Mouse (Mus musculus) cerebellum, adult 2 months (tissue): ENCODE results near the gene Apol7a. TPM values are rescaled to one million over a fixed set of nuclear protein-coding genes. Genes with fewer than 3 reads are reported as not detected.
"Not testable (repeated sequence)": the region's sequence is repeated elsewhere in the genome, so short reads cannot be mapped to it uniquely, and the experiment has no call there.

ENCODE experiments used
- DNase-seq, 2 experiments: peaks; one replicate each; pipeline ENCODE4 v3.0.0; 2021
- H3K27ac ChIP-seq: fragments of 200-500 bp; 2 replicates; pipeline ENCODE4 v1.5.1; 2012; ENCODE audit warnings: low read length, control low read depth, inconsistent platforms; ENCODE audit not compliant: insufficient read depth
- H3K27me3 ChIP-seq: fragments of 200-500 bp; 2 replicates; pipeline ENCODE4 v1.6.1; 2012; ENCODE audit warnings: inconsistent platforms, mild to moderate bottlenecking, low read length, moderate library complexity; ENCODE audit not compliant: control insufficient read depth, insufficient read depth
- H3K4me1 ChIP-seq: fragments of 200-500 bp; 2 replicates; pipeline ENCODE4 v1.6.1; 2011; ENCODE audit warnings: low read length; ENCODE audit not compliant: control insufficient read depth, insufficient read depth
- H3K4me3 ChIP-seq: fragments of 200-500 bp; replicated peaks from 2 replicates; pipeline ENCODE3; 2011; ENCODE audit warnings: mild to moderate bottlenecking, low read depth, low read length, control low read depth; ENCODE audit not compliant: insufficient read depth
- CTCF ChIP-seq: fragments of 200-500 bp; IDR thresholded peaks from 2 replicates; pipeline ENCODE4 v1.5.1; 2011; ENCODE audit warnings: low read depth, mild to moderate bottlenecking, control low read depth, low read length, moderate library complexity, borderline replicate concordance; ENCODE audit not compliant: insufficient read depth
- WGBS: fragments of 180-500 bp; shearing (Covaris S2); methylation state at CpG from one replicate; pipeline ENCODE4 v1.1.7; 2018; 5-methylcytosine and 5-hydroxymethylcytosine counted together
- polyA plus RNA-seq: library from polyadenylated mRNA; depleted of rRNA; stranded (reverse); fragments of >200 nt; gene quantifications from 2 replicates; pipeline ENCODE4 v1.2.3, GENCODE M21; 2012; rRNA removed

Apol7a gene
- polyA plus RNA-seq: 0.06 and 0.07 TPM in 2 replicates

GRCm38 (mm10) chr15:77399027-77399426 lies at the start of gene Apol7a:
Gene Apol7a, minus strand, starts transcription at chr15:77399110.
- H3K4me1 ChIP-seq, H3K4me3 ChIP-seq, DNase-seq, H3K27ac ChIP-seq, H3K27me3 ChIP-seq: not testable (repeated sequence)
- peak; percentile 33; the same call in 1 of the 2 replicates for TF ChIP-seq CTCF
- 62% methylated on average over 9 of the region's 9 CpGs for WGBS

- H3K4me3 ChIP-seq, H3K4me1 ChIP-seq, H3K27me3 ChIP-seq, H3K27ac ChIP-seq, DNase-seq: not testable (repeated sequence)
- WGBS: 94% methylated on average over 2 of the region's 2 CpGs
These were observed 48.5 kb upstream of the Apol7a start, which contains the start of gene Apol7b for GRCm38 (mm10) chr15:77447392-77447791. Gene Apol7b, minus strand, starts transcription at chr15:77447492.

- H3K27me3 ChIP-seq, DNase-seq, H3K27ac ChIP-seq, H3K4me1 ChIP-seq, H3K4me3 ChIP-seq: not testable (repeated sequence)
- WGBS: 100% methylated on average over 1 of the region's 1 CpGs
These were observed 46.8 kb upstream of the Apol7a start for GRCm38 (mm10) chr15:77445668-77446067.

GRCm38 (mm10) chr15:77444746-77445145 lies 45.8 kb upstream of the Apol7a start:
- H3K27ac ChIP-seq, H3K27me3 ChIP-seq, DNase-seq, H3K4me1 ChIP-seq, H3K4me3 ChIP-seq: not testable (repeated sequence)
- 36% methylated on average over 8 of the region's 8 CpGs for WGBS

- WGBS: 63% methylated on average over 9 of the region's 10 CpGs
- not testable (repeated sequence) for H3K27me3 ChIP-seq, H3K4me3 ChIP-seq, H3K4me1 ChIP-seq, DNase-seq, H3K27ac ChIP-seq
These were observed 30.0 kb upstream of the Apol7a start for GRCm38 (mm10) chr15:77428690-77429448.

GRCm38 (mm10) chr15:77422925-77423324 lies 24.0 kb upstream of the Apol7a start:
- DNase-seq, H3K27me3 ChIP-seq, H3K27ac ChIP-seq, H3K4me3 ChIP-seq, H3K4me1 ChIP-seq: not testable (repeated sequence)
- WGBS: 81% methylated on average over 3 of the region's 7 CpGs

GRCm38 (mm10) chr15:77419657-77420056 lies 20.7 kb upstream of the Apol7a start:
- not testable (repeated sequence) for H3K27me3 ChIP-seq, DNase-seq, H3K4me1 ChIP-seq, H3K4me3 ChIP-seq, H3K27ac ChIP-seq
- no CpG with 5 or more reads among the region's 3 CpGs for WGBS

- not testable (repeated sequence) for H3K27ac ChIP-seq, H3K4me1 ChIP-seq, H3K4me3 ChIP-seq, H3K27me3 ChIP-seq, DNase-seq
- 23% methylated on average over 5 of the region's 10 CpGs for WGBS
These were observed 17.9 kb upstream of the Apol7a start for GRCm38 (mm10) chr15:77416655-77417333.

- H3K27me3 ChIP-seq, H3K27ac ChIP-seq, H3K4me3 ChIP-seq, H3K4me1 ChIP-seq, DNase-seq: not testable (repeated sequence)
- 63% methylated on average over 2 of the region's 2 CpGs for WGBS
These were observed 16.7 kb upstream of the Apol7a start for GRCm38 (mm10) chr15:77415653-77416052.
